ENCODE assay signal across 11 mouse cellular contexts in genomic region chr12:10514278-10514677, GRCm38 (mm10).
DNase-seq lines count a peak whose midpoint lies in the region; ATAC-seq and TF ChIP-seq lines count a peak whose summit lies in the region.
"Had no signal": no experiment of that assay in that cellular context is flagged by ENCODE, and none has a peak within 500 bp of the region (broad histone marks: within the 10 kb centered on the region; RNA-seq: fewer than 3 reads in every experiment).

No protein-coding gene starts in this region.

- no peak overlapping the region for H3K4me3 ChIP-seq in midbrain, postnatal 0 days (ENCODE audit: low read depth, low read length)
- H3K4me3 ChIP-seq in midbrain, embryonic 16.5 days (ENCODE audit: low read depth, low read length), result no peak overlapping the region
- H3K4me3 ChIP-seq in forebrain, embryonic 15.5 days, result no peak overlapping the region

- H3K27ac ChIP-seq in midbrain, postnatal 0 days (ENCODE audit: low read depth, low read length), result no peak overlapping the region
- no peak overlapping the region for H3K27ac ChIP-seq in midbrain, embryonic 16.5 days (ENCODE audit: low read length)
- H3K27ac ChIP-seq in forebrain, embryonic 15.5 days (replicated peaks), result no peak overlapping the region
- H3K27ac ChIP-seq: liver, embryonic 14.5 days had no signal

- DNase-seq in midbrain, postnatal 0 days (ENCODE audit: low spot score), result peak; percentile 4
- DNase-seq in adrenal gland, postnatal 14 days, result peak; percentile 74
- DNase-seq in heart, adult 9 months (ENCODE audit: low spot score in 2 of 2), result peak; percentile 76 to 77
- peak; percentile 10 to 14 for DNase-seq in kidney, postnatal 4 days
- DNase-seq in cerebellum, postnatal 36 days, result no peak
- DNase-seq in yolk sac, embryonic 10.5 days (ENCODE audit: low spot score), result no peak
- DNase-seq: cerebellum, adult 9-10 months had no signal

- no peak for ATAC-seq in midbrain, postnatal 0 days (ENCODE audit: low FRiP score)
- no peak for ATAC-seq in midbrain, embryonic 16.5 days
- ATAC-seq in forebrain, embryonic 15.5 days (replicated peaks), result no peak
- ATAC-seq: forebrain, embryonic 14.5 days had no signal

- no peak overlapping the region for H3K9ac ChIP-seq in midbrain, postnatal 0 days (replicated peaks; ENCODE audit: low read length, poor library complexity, severe bottlenecking)
- H3K9ac ChIP-seq in midbrain, embryonic 16.5 days (ENCODE audit: low read depth, low read length), result no peak overlapping the region
- no peak overlapping the region for H3K9ac ChIP-seq in forebrain, embryonic 15.5 days (replicated peaks)
- H3K9ac ChIP-seq: liver, embryonic 14.5 days had no signal

- H3K27me3 ChIP-seq in midbrain, postnatal 0 days (ENCODE audit: insufficient read depth, low read length), result no peaks in the 10 kb centered on the region
- H3K27me3 ChIP-seq in midbrain, embryonic 16.5 days (ENCODE audit: control insufficient read depth, insufficient read depth, low read depth, low read length), result no peaks in the 10 kb centered on the region
- no peaks in the 10 kb centered on the region for H3K27me3 ChIP-seq in forebrain, embryonic 15.5 days

- H3K36me3 ChIP-seq in midbrain, postnatal 0 days (ENCODE audit: insufficient read depth, low read length), result no peaks in the 10 kb centered on the region
- H3K36me3 ChIP-seq in midbrain, embryonic 16.5 days (ENCODE audit: control insufficient read depth, insufficient read depth, low read length), result no peaks in the 10 kb centered on the region
- H3K36me3 ChIP-seq in forebrain, embryonic 15.5 days, result no peaks in the 10 kb centered on the region

- no peak for TF ChIP-seq CTCF in midbrain, postnatal 0 days (IDR thresholded peaks at IDR 0.05)

- no peaks in the 10 kb centered on the region for H3K9me3 ChIP-seq in midbrain, postnatal 0 days (ENCODE audit: low read length)
- H3K9me3 ChIP-seq in midbrain, embryonic 16.5 days (replicated peaks; ENCODE audit: control insufficient read depth, low read length, poor library complexity, severe bottlenecking), result no peaks in the 10 kb centered on the region
- no peaks in the 10 kb centered on the region for H3K9me3 ChIP-seq in forebrain, embryonic 15.5 days

- 80% methylated on average over 8 of the region's 8 CpGs for WGBS in midbrain, postnatal 0 days
- 86% methylated on average over 8 of the region's 8 CpGs for WGBS in midbrain, embryonic 16.5 days
- WGBS in forebrain, embryonic 15.5 days, result 84% methylated on average over 8 of the region's 8 CpGs

- H3K4me2 ChIP-seq in midbrain, postnatal 0 days (ENCODE audit: low read depth, low read length, poor library complexity, severe bottlenecking), result no peak overlapping the region
- no peak overlapping the region for H3K4me2 ChIP-seq in midbrain, embryonic 16.5 days (ENCODE audit: low read length)
- H3K4me2 ChIP-seq in forebrain, embryonic 15.5 days (replicated peaks), result no peak overlapping the region

- no peaks in the 10 kb centered on the region for H3K4me1 ChIP-seq in midbrain, postnatal 0 days (ENCODE audit: insufficient read depth, low read length)
- no peaks in the 10 kb centered on the region for H3K4me1 ChIP-seq in midbrain, embryonic 16.5 days (ENCODE audit: control insufficient read depth, insufficient read depth, low read length)
- no peaks in the 10 kb centered on the region for H3K4me1 ChIP-seq in forebrain, embryonic 15.5 days

Comparison
In these comparisons a context has a peak if more than half of its experiments do, and no peak if none do; other contexts are left out.
1. DNase-seq: peak in midbrain, postnatal 0 days (single experiment), adrenal gland, postnatal 14 days (single experiment), heart, adult 9 months (2 of 2) and kidney, postnatal 4 days (2 of 2); none in cerebellum, postnatal 36 days (0 of 2) and yolk sac, embryonic 10.5 days (single experiment).